In genomic region chr9:44334396-44335330, GRCm38 (mm10) we compare ENCODE assay signal across 8 mouse cellular contexts. TPM values are rescaled to one million over a fixed set of nuclear protein-coding genes. Genes with fewer than 3 reads are reported as not detected.
DNase-seq lines count a peak whose midpoint lies in the region; ATAC-seq and TF ChIP-seq lines count a peak whose summit lies in the region.

H2afx (plus strand) TSS chr9:44334694.

- H3K9me3 ChIP-seq in ES-E14 (ENCODE audit: control insufficient read depth, insufficient read depth, low read depth, low read length): no peaks in the 10 kb centered on the region
- H3K9me3 ChIP-seq in forebrain, embryonic 15.5 days: no peaks in the 10 kb centered on the region

- peak within 1 kb of the TSS; percentile 92 for H3K9ac ChIP-seq in ES-E14 (ENCODE audit: insufficient read depth, low read depth, low read length, poor library complexity, severe bottlenecking)
- H3K9ac ChIP-seq in forebrain, embryonic 15.5 days (replicated peaks): peak within 1 kb of the TSS; percentile 92

- H3K4me1 ChIP-seq in ES-E14 (ENCODE audit: control insufficient read depth in 2 of 2, insufficient read depth in 2 of 2, low read length in 2 of 2, poor library complexity in 1 of 2): peaks cover 0 to 7% of the 10 kb centered on the region in 2 experiments; a peak in 1 of 4 replicates
- H3K4me1 ChIP-seq in forebrain, embryonic 15.5 days: peaks cover 25% of the 10 kb centered on the region
- no peaks in the 10 kb centered on the region; the same call in 1 of the 2 replicates for H3K4me1 ChIP-seq in lung, adult 2 months (ENCODE audit: control insufficient read depth, insufficient read depth, low read length)

- peak within 1 kb of the TSS; percentile 89 to 91 for H3K4me3 ChIP-seq in ES-E14 (ENCODE audit: insufficient read depth in 1 of 2, low read depth in 1 of 2, low read length in 2 of 2, poor library complexity in 1 of 2, severe bottlenecking in 1 of 2)
- H3K4me3 ChIP-seq in forebrain, embryonic 15.5 days: peak within 1 kb of the TSS; percentile 92
- H3K4me3 ChIP-seq in lung, adult 2 months (replicated peaks; ENCODE audit: extremely low read depth, low read depth, low read length): peak within 1 kb of the TSS; percentile 87

- peaks cover 27% of the 10 kb centered on the region for H3K36me3 ChIP-seq in ES-E14 (ENCODE audit: control insufficient read depth, insufficient read depth, low read length, poor library complexity, severe bottlenecking)
- peaks cover 45% of the 10 kb centered on the region for H3K36me3 ChIP-seq in forebrain, embryonic 15.5 days

- H3K27ac ChIP-seq in ES-E14 (ENCODE audit: insufficient read depth, low read depth, low read length, poor library complexity, severe bottlenecking): peak within 1 kb of the TSS; percentile 87
- peak within 1 kb of the TSS; percentile 93 for H3K27ac ChIP-seq in forebrain, embryonic 15.5 days (replicated peaks)

- TF ChIP-seq CTCF in lung, adult 2 months (IDR thresholded peaks at IDR 0.05; ENCODE audit: insufficient read depth, low read length): no peak

- peak; percentile 98 for DNase-seq in ES-E14 (ENCODE audit: low read depth, low spot score)
- peak; percentile 100 for DNase-seq in cerebellum, adult 11-12 months
- DNase-seq in heart, postnatal 25 days (ENCODE audit: low spot score): peak; percentile 99
- DNase-seq in layer of hippocampus, adult 18-20 months (ENCODE audit: low spot score in 2 of 2): peak; percentile 98 to 99
- peak; percentile 98 for DNase-seq in lung, adult 2 months
- peak; percentile 96 to 99 for DNase-seq in thymus, adult 18-20 months

- no peaks in the 10 kb centered on the region for H3K27me3 ChIP-seq in forebrain, embryonic 15.5 days

- in situ Hi-C loops in ES-E14 (cut with MboI; ENCODE audit: low sequenced_read_pairs in 2 of 2, unreplicated experiment in 2 of 2): no loop called here

- under 1% methylated on average over 89 of the region's 91 CpGs for WGBS in forebrain, embryonic 15.5 days
- WGBS in lung, adult 2 months: under 1% methylated on average over 91 of the region's 91 CpGs

- peak; percentile 100 for TF ChIP-seq POLR2A in lung, adult 2 months (IDR thresholded peaks at IDR 0.05; ENCODE audit: borderline replicate concordance, extremely low read depth, low read depth, low read length)

- intact Hi-C loops in heart, postnatal 25 days (cut with DNase I): loop anchor here (5.0 kb wide), 1 partner anchor 42 kb away; no protein-coding TSS in a partner anchor

- peak; percentile 97 for ATAC-seq in forebrain, embryonic 15.5 days (replicated peaks)
- peak; percentile 96 for ATAC-seq in neutrophil, adult 5-6 weeks (ENCODE audit: extremely low read depth, insufficient number of reproducible peaks, low FRiP score, poor library complexity, severe bottlenecking)

- peak within 1 kb of the TSS; percentile 84 for H3K4me2 ChIP-seq in forebrain, embryonic 15.5 days (replicated peaks)

TF ChIP-seq in ES-E14, 5 proteins besides CTCF, POLR2A, EP300 and RAD21:
- TF ChIP-seq ZNF384 (IDR thresholded peaks at IDR 0.05; ENCODE audit: low read depth, low read length) (no peak), HCFC1 (IDR thresholded peaks at IDR 0.05; ENCODE audit: borderline replicate concordance, insufficient read depth, low read length) (peak; percentile 58; the same call in 1 of the 2 replicates), CHD2 (IDR thresholded peaks at IDR 0.05; ENCODE audit: low read depth, low read length) (peak; percentile 84), MAFK (IDR thresholded peaks at IDR 0.05; ENCODE audit: insufficient read depth, low read depth, low read length) (no peak)

RNA-seq across cellular contexts. Expression of gene H2afx, which starts in this region (rescaled TPM):
- 967 and 1,137 TPM in 2 replicates for total RNA-seq in ES-E14 (2012; rRNA removed)
- 232 and 253 TPM in 2 replicates for polyA plus RNA-seq in forebrain, embryonic 15.5 days (2015; fragmentation: Nextera tagmentation; extraction: Ambion mirVana)
- 10 to 100 TPM; 14.6 to 15.6 TPM for total RNA-seq in heart, postnatal 25 days (2021)
- total RNA-seq in layer of hippocampus, adult 18-20 months (2021): 10 to 100 TPM; 46.1 to 47.7 TPM
- polyA plus RNA-seq in lung, adult 2 months (2012; rRNA removed): 41.3 and 50.1 TPM in 2 replicates
- 17.6 and 20.0 TPM in 2 replicates for total RNA-seq in neutrophil, adult 5-6 weeks (2017)

Comparison
In these comparisons a context has a peak if more than half of its experiments do, and no peak if none do; other contexts are left out.
1. Peak in every context shown above with its lines: DNase-seq, ATAC-seq, H3K4me3 ChIP-seq and H3K27ac ChIP-seq.
2. RNA of gene H2afx (total RNA-seq): 967 to 1,137 TPM in ES-E14; 46.1 to 47.7 TPM in layer of hippocampus, adult 18-20 months, 17.6 to 20.0 TPM in neutrophil, adult 5-6 weeks and 14.6 to 15.6 TPM in heart, postnatal 25 days; every median in the first group is over 10 times any median in the second.